Mouse (Mus musculus): ENCODE measurements around the gene Patl2. TPM values are rescaled to one million over a fixed set of nuclear protein-coding genes. Genes with fewer than 3 reads are reported as not detected.
"Not testable (repeated sequence)": the region's sequence is repeated elsewhere in the genome, so short reads cannot be mapped to it uniquely, and the experiment has no call there.

Gene Patl2
- polyA plus RNA-seq, 1 experiment from 2014 or later: not detected

GRCm38 (mm10) chr2:122109714-122110113 lies 76.3 kb downstream of the Patl2 start:
- 0 out of 2 replicates have a peak, but pooled peaks have one; percentile 45 for TF ChIP-seq EP300 (IDR thresholded peaks at IDR 0.05)
- no peak for TF ChIP-seq CTCF (IDR thresholded peaks at IDR 0.05)

GRCm38 (mm10) chr2:122108101-122108500 lies 77.9 kb downstream of the Patl2 start:
- 74% methylated on average over 14 of the region's 14 CpGs for WGBS
- H3K4me2 ChIP-seq (replicated peaks; ENCODE audit: low read depth, low read length): no peak overlapping the region
- no peak for ATAC-seq

More at GRCm38 (mm10) chr2:122109714-122110113, 76.3 kb downstream of the Patl2 start:
- H3K4me3 ChIP-seq (ENCODE audit: low read depth, low read length): no peak overlapping the region
- WGBS: 51% methylated on average over 4 of the region's 4 CpGs
- no peak overlapping the region for H3K4me2 ChIP-seq (replicated peaks; ENCODE audit: low read depth, low read length)
- H3K9me3 ChIP-seq (ENCODE audit: low read length): no peaks in the 10 kb centered on the region
- no peaks in the 10 kb centered on the region for H3K4me1 ChIP-seq (ENCODE audit: insufficient read depth, low read depth, low read length)
- DNase-seq (ENCODE audit: low spot score) (peak; percentile 84), ATAC-seq (peak; percentile 90)
- H3K27ac ChIP-seq (ENCODE audit: low read length): peak overlapping the region; percentile 72
- peaks cover 26% of the 10 kb centered on the region; the same call in 1 of the 2 replicates for H3K36me3 ChIP-seq (ENCODE audit: insufficient read depth, low read length)
- H3K27me3 ChIP-seq (replicated peaks; ENCODE audit: insufficient read depth, low read length): no peaks in the 10 kb centered on the region
- no peak overlapping the region for H3K9ac ChIP-seq (replicated peaks; ENCODE audit: low read depth)

DNA sequence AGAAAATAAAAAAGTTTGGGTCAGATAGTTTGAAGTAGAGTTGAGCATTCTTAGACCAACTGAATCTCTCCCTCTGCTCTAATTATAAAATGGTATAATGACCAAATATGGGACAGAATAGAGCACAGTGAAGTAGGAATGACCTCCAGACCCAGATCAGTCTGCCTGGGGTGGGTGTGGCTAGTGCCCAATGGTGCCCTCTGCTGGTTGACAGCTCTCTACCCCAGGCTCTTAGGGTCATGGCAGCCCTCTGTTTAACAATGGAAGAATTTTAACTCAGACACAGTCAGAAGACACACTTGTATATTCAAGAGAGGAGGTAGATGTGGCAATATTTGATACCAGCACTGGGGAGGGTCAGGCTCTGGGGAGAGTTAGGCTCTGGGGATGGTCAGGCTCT lies 83.9 kb downstream of the Patl2 start:
- H3K27ac ChIP-seq (ENCODE audit: low read length): no peak overlapping the region
- peaks cover 38% of the 10 kb centered on the region; the same call in 1 of the 2 replicates for H3K36me3 ChIP-seq (ENCODE audit: insufficient read depth, low read length)
- DNase-seq (ENCODE audit: low spot score) (no peak), ATAC-seq (peak; percentile 38; the same call in 1 of the 2 replicates)
- H3K4me1 ChIP-seq (ENCODE audit: insufficient read depth, low read depth, low read length): no peaks in the 10 kb centered on the region
- no peak overlapping the region for H3K4me3 ChIP-seq (ENCODE audit: low read depth, low read length)
- H3K9ac ChIP-seq (replicated peaks; ENCODE audit: low read depth): no peak overlapping the region
- no peaks in the 10 kb centered on the region for H3K9me3 ChIP-seq (ENCODE audit: low read length)
- no peak overlapping the region for H3K4me2 ChIP-seq (replicated peaks; ENCODE audit: low read depth, low read length)
- H3K27me3 ChIP-seq (replicated peaks; ENCODE audit: insufficient read depth, low read length): no peaks in the 10 kb centered on the region
- TF ChIP-seq EP300 (IDR thresholded peaks at IDR 0.05) (no peak), CTCF (IDR thresholded peaks at IDR 0.05) (peak; percentile 55)

More at GRCm38 (mm10) chr2:122108101-122108500, 77.9 kb downstream of the Patl2 start:
- DNase-seq (ENCODE audit: low spot score): no peak
- H3K27ac ChIP-seq (ENCODE audit: low read length): no peak overlapping the region
- H3K4me1 ChIP-seq (ENCODE audit: insufficient read depth, low read depth, low read length): no peaks in the 10 kb centered on the region
- no peaks in the 10 kb centered on the region for H3K27me3 ChIP-seq (replicated peaks; ENCODE audit: insufficient read depth, low read length)
- TF ChIP-seq EP300 (IDR thresholded peaks at IDR 0.05) (no peak), CTCF (IDR thresholded peaks at IDR 0.05) (no peak)
- no peak overlapping the region for H3K4me3 ChIP-seq (ENCODE audit: low read depth, low read length)
- peaks cover 27% of the 10 kb centered on the region; the same call in 1 of the 2 replicates for H3K36me3 ChIP-seq (ENCODE audit: insufficient read depth, low read length)
- H3K9ac ChIP-seq (replicated peaks; ENCODE audit: low read depth): no peak overlapping the region
- no peaks in the 10 kb centered on the region for H3K9me3 ChIP-seq (ENCODE audit: low read length)

DNA sequence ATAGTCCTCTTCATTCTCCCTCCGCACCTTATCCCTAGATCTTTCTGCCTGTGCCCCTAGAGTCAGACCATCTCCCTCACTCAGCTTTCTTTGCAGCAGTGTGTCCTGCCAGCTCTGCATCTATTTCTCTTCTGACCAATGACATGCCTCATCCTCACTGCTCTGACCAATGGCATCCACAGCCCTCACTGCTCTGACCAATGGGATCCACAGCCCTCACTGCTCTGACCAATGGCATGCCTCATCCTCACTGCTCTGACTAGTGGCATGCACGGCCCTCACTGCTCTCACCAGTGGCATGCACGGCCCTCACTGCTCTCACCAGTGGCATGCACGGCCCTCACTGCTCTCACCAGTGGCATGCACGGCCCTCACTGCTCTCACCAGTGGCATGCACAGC lies 88.3 kb downstream of the Patl2 start:
- H3K27me3 ChIP-seq (replicated peaks; ENCODE audit: insufficient read depth, low read length); H3K9me3 ChIP-seq (ENCODE audit: low read length); H3K9ac ChIP-seq (replicated peaks; ENCODE audit: low read depth); H3K4me1 ChIP-seq (ENCODE audit: insufficient read depth, low read depth, low read length); DNase-seq (ENCODE audit: low spot score); H3K4me2 ChIP-seq (replicated peaks; ENCODE audit: low read depth, low read length); H3K4me3 ChIP-seq (ENCODE audit: low read depth, low read length); ATAC-seq; H3K27ac ChIP-seq (ENCODE audit: low read length): not testable (repeated sequence)
- peaks cover 40% of the 10 kb centered on the region; the same call in 1 of the 2 replicates for H3K36me3 ChIP-seq (ENCODE audit: insufficient read depth, low read length)
- WGBS: 72% methylated on average over 5 of the region's 5 CpGs

DNA sequence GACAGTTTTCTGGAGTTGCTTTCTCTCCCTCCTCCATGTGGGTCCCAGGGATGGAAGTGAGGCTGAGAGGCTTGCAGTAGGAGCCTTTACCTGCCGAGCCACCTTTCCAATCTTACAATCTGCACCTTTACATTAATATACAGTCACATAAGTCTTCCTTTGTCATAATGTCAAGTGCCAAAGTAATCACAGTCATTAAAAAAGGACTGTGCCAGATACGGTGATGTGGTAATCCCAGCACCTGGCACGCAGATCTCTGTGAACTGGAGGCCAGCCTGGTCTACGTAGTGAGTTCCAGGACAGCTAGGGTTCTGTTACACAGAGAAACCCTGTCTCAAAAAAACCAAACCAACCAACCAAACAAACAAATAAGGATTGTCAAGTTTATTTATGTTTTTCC lies 92.1 kb downstream of the Patl2 start:
- no peak overlapping the region for H3K27ac ChIP-seq (ENCODE audit: low read length)
- DNase-seq (ENCODE audit: low spot score) (no peak), ATAC-seq (no peak)
- H3K9ac ChIP-seq (replicated peaks; ENCODE audit: low read depth): no peak overlapping the region
- no peak overlapping the region for H3K4me2 ChIP-seq (replicated peaks; ENCODE audit: low read depth, low read length)
- no peak overlapping the region for H3K4me3 ChIP-seq (ENCODE audit: low read depth, low read length)
- WGBS: 91% methylated on average over 4 of the region's 4 CpGs
- H3K27me3 ChIP-seq (replicated peaks; ENCODE audit: insufficient read depth, low read length): no peaks in the 10 kb centered on the region
- TF ChIP-seq CTCF (IDR thresholded peaks at IDR 0.05) (no peak), EP300 (IDR thresholded peaks at IDR 0.05) (no peak)
- peaks cover 37% of the 10 kb centered on the region for H3K36me3 ChIP-seq (ENCODE audit: insufficient read depth, low read length)
- H3K9me3 ChIP-seq (ENCODE audit: low read length): no peaks in the 10 kb centered on the region
- no peaks in the 10 kb centered on the region for H3K4me1 ChIP-seq (ENCODE audit: insufficient read depth, low read depth, low read length)

DNA sequence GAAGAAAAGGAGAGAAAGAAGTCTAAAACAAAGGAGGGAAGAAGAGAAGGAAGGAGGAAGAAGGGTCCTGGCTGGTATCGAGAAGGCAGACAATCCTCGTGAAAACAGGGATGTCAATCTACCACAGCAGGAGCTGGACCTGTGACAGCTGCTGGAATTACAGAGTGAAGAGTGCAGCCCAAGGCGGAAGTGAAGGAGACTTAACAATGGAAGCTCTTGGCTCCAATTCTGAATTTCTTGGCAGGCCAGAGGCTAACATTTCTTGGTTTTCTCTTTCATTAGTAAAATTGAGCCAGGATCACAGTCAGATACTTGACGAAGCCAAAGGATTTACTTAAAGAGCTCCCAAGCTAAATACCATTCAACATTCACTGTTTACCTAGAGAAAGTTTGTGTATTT lies 99.5 kb downstream of the Patl2 start:
- Histone ChIP-seq H3K4me1 (ENCODE audit: insufficient read depth, low read depth, low read length) (no peaks in the 10 kb centered on the region), H3K27ac (ENCODE audit: low read length) (no peak overlapping the region), H3K4me3 (ENCODE audit: low read depth, low read length) (no peak overlapping the region), H3K27me3 (replicated peaks; ENCODE audit: insufficient read depth, low read length) (no peaks in the 10 kb centered on the region), H3K4me2 (replicated peaks; ENCODE audit: low read depth, low read length) (no peak overlapping the region), H3K36me3 (ENCODE audit: insufficient read depth, low read length) (peaks cover 8% of the 10 kb centered on the region; the same call in 1 of the 2 replicates), H3K9ac (replicated peaks; ENCODE audit: low read depth) (no peak overlapping the region), H3K9me3 (ENCODE audit: low read length) (no peaks in the 10 kb centered on the region)
- no peak for TF ChIP-seq CTCF (IDR thresholded peaks at IDR 0.05)
- peak; percentile 68 for DNase-seq (ENCODE audit: low spot score)
- ATAC-seq: no peak
- WGBS: 32% methylated on average over 4 of the region's 4 CpGs
